Mouse (Mus musculus): ENCODE data around the gene Rasgef1b. TPM values are rescaled to one million over a fixed set of nuclear protein-coding genes. Genes with fewer than 3 reads are reported as not detected.

Rasgef1b gene
- polyA plus RNA-seq, 2 experiments: 4.3 to 9.2 TPM

- Histone ChIP-seq H3K9me3 (ENCODE audit: control insufficient read depth, low read length) (no peaks in the 10 kb centered on the region), H3K36me3 (ENCODE audit: control insufficient read depth, insufficient read depth, low read length) (peaks cover 26% of the 10 kb centered on the region), H3K27ac (replicated peaks; ENCODE audit: low read depth, low read length) (no peak overlapping the region), H3K4me3 (replicated peaks; ENCODE audit: low read length) (no peak overlapping the region), H3K4me1 (ENCODE audit: control insufficient read depth, insufficient read depth, low read length) (no peaks in the 10 kb centered on the region), H3K9ac (ENCODE audit: low read depth, low read length, severe bottlenecking) (no peak overlapping the region), H3K4me2 (replicated peaks; ENCODE audit: low read depth, low read length, severe bottlenecking) (no peak overlapping the region), H3K27me3 (ENCODE audit: control insufficient read depth, insufficient read depth, low read length) (no peaks in the 10 kb centered on the region)
- 92% methylated on average over 17 of the region's 17 CpGs for WGBS
- no peak for TF ChIP-seq POLR2A (IDR thresholded peaks at IDR 0.05; ENCODE audit: borderline replicate concordance, extremely low read depth, insufficient read depth, insufficient read length)
- DNase-seq (ENCODE audit: low spot score): no peak
- ATAC-seq (ENCODE audit: low FRiP score, low read depth): no peak
Observed at GRCm38 (mm10) chr5:99234275-99234674, 494.6 kb downstream of the Rasgef1b start.

GRCm38 (mm10) chr5:99233176-99233575, 495.7 kb downstream of the Rasgef1b start:
- Histone ChIP-seq H3K9ac (ENCODE audit: low read depth, low read length, severe bottlenecking) (no peak overlapping the region), H3K27ac (replicated peaks; ENCODE audit: low read depth, low read length) (no peak overlapping the region), H3K36me3 (ENCODE audit: control insufficient read depth, insufficient read depth, low read length) (peaks cover 26% of the 10 kb centered on the region), H3K9me3 (ENCODE audit: control insufficient read depth, low read length) (no peaks in the 10 kb centered on the region), H3K27me3 (ENCODE audit: control insufficient read depth, insufficient read depth, low read length) (no peaks in the 10 kb centered on the region), H3K4me1 (ENCODE audit: control insufficient read depth, insufficient read depth, low read length) (no peaks in the 10 kb centered on the region), H3K4me3 (replicated peaks; ENCODE audit: low read length) (no peak overlapping the region), H3K4me2 (replicated peaks; ENCODE audit: low read depth, low read length, severe bottlenecking) (no peak overlapping the region)
- no peak for TF ChIP-seq POLR2A (IDR thresholded peaks at IDR 0.05; ENCODE audit: borderline replicate concordance, extremely low read depth, insufficient read depth, insufficient read length)
- DNase-seq (ENCODE audit: low spot score) (no peak), ATAC-seq (ENCODE audit: low FRiP score, low read depth) (no peak)
- 81% methylated on average over 3 of the region's 3 CpGs for WGBS

- Histone ChIP-seq H3K4me3 (replicated peaks; ENCODE audit: low read length) (no peak overlapping the region), H3K27me3 (ENCODE audit: control insufficient read depth, insufficient read depth, low read length) (no peaks in the 10 kb centered on the region), H3K9me3 (ENCODE audit: control insufficient read depth, low read length) (no peaks in the 10 kb centered on the region), H3K4me1 (ENCODE audit: control insufficient read depth, insufficient read depth, low read length) (no peaks in the 10 kb centered on the region), H3K9ac (ENCODE audit: low read depth, low read length, severe bottlenecking) (no peak overlapping the region), H3K36me3 (ENCODE audit: control insufficient read depth, insufficient read depth, low read length) (peaks cover 26% of the 10 kb centered on the region), H3K27ac (replicated peaks; ENCODE audit: low read depth, low read length) (no peak overlapping the region), H3K4me2 (replicated peaks; ENCODE audit: low read depth, low read length, severe bottlenecking) (no peak overlapping the region)
- ATAC-seq (ENCODE audit: low FRiP score, low read depth) (no peak), DNase-seq (ENCODE audit: low spot score) (no peak)
- TF ChIP-seq POLR2A (IDR thresholded peaks at IDR 0.05; ENCODE audit: borderline replicate concordance, extremely low read depth, insufficient read depth, insufficient read length): no peak
- 86% methylated on average over 8 of the region's 8 CpGs for WGBS
Observed at GRCm38 (mm10) chr5:99232410-99232809, 496.5 kb downstream of the Rasgef1b start.

- ATAC-seq (ENCODE audit: low FRiP score, low read depth): no peak
- TF ChIP-seq POLR2A (IDR thresholded peaks at IDR 0.05; ENCODE audit: borderline replicate concordance, extremely low read depth, insufficient read depth, insufficient read length): no peak
- H3K4me2 ChIP-seq (replicated peaks; ENCODE audit: low read depth, low read length, severe bottlenecking): no peak overlapping the region
- peaks cover 26% of the 10 kb centered on the region for H3K36me3 ChIP-seq (ENCODE audit: control insufficient read depth, insufficient read depth, low read length)
- H3K4me3 ChIP-seq (replicated peaks; ENCODE audit: low read length): no peak overlapping the region
- DNase-seq (ENCODE audit: low spot score): no peak
- no peak overlapping the region for H3K27ac ChIP-seq (replicated peaks; ENCODE audit: low read depth, low read length)
- no peaks in the 10 kb centered on the region for H3K9me3 ChIP-seq (ENCODE audit: control insufficient read depth, low read length)
- WGBS: 87% methylated on average over 7 of the region's 7 CpGs
- no peaks in the 10 kb centered on the region for H3K27me3 ChIP-seq (ENCODE audit: control insufficient read depth, insufficient read depth, low read length)
- peaks cover 2% of the 10 kb centered on the region; the same call in 1 of the 2 replicates for H3K4me1 ChIP-seq (ENCODE audit: control insufficient read depth, insufficient read depth, low read length)
- no peak overlapping the region for H3K9ac ChIP-seq (ENCODE audit: low read depth, low read length, severe bottlenecking)
Observed at GRCm38 (mm10) chr5:99230476-99230875, 498.4 kb downstream of the Rasgef1b start.

- peaks cover 20% of the 10 kb centered on the region for H3K36me3 ChIP-seq (ENCODE audit: control insufficient read depth, insufficient read depth, low read length)
- ATAC-seq (ENCODE audit: low FRiP score, low read depth) (no peak), DNase-seq (ENCODE audit: low spot score) (no peak)
- peaks cover 2% of the 10 kb centered on the region; the same call in 1 of the 2 replicates for H3K4me1 ChIP-seq (ENCODE audit: control insufficient read depth, insufficient read depth, low read length)
- H3K4me2 ChIP-seq (replicated peaks; ENCODE audit: low read depth, low read length, severe bottlenecking): no peak overlapping the region
- TF ChIP-seq POLR2A (IDR thresholded peaks at IDR 0.05; ENCODE audit: borderline replicate concordance, extremely low read depth, insufficient read depth, insufficient read length): no peak
- 72% methylated on average over 4 of the region's 4 CpGs for WGBS
- no peak overlapping the region for H3K27ac ChIP-seq (replicated peaks; ENCODE audit: low read depth, low read length)
- H3K27me3 ChIP-seq (ENCODE audit: control insufficient read depth, insufficient read depth, low read length): no peaks in the 10 kb centered on the region
- H3K9me3 ChIP-seq (ENCODE audit: control insufficient read depth, low read length): no peaks in the 10 kb centered on the region
- H3K9ac ChIP-seq (ENCODE audit: low read depth, low read length, severe bottlenecking): no peak overlapping the region
- H3K4me3 ChIP-seq (replicated peaks; ENCODE audit: low read length): no peak overlapping the region
Observed at GRCm38 (mm10) chr5:99227361-99227760, 501.5 kb downstream of the Rasgef1b start.

GRCm38 (mm10) chr5:99224571-99225011, 504.3 kb downstream of the Rasgef1b start:
- Histone ChIP-seq H3K4me3 (replicated peaks; ENCODE audit: low read length) (no peak overlapping the region), H3K27me3 (ENCODE audit: control insufficient read depth, insufficient read depth, low read length) (no peaks in the 10 kb centered on the region), H3K9ac (ENCODE audit: low read depth, low read length, severe bottlenecking) (no peak overlapping the region), H3K36me3 (ENCODE audit: control insufficient read depth, insufficient read depth, low read length) (peaks cover 16% of the 10 kb centered on the region), H3K27ac (replicated peaks; ENCODE audit: low read depth, low read length) (no peak overlapping the region), H3K4me1 (ENCODE audit: control insufficient read depth, insufficient read depth, low read length) (peaks cover 2% of the 10 kb centered on the region; the same call in 1 of the 2 replicates), H3K9me3 (ENCODE audit: control insufficient read depth, low read length) (no peaks in the 10 kb centered on the region), H3K4me2 (replicated peaks; ENCODE audit: low read depth, low read length, severe bottlenecking) (no peak overlapping the region)
- WGBS: 38% methylated on average over 5 of the region's 5 CpGs
- DNase-seq (ENCODE audit: low spot score) (no peak), ATAC-seq (ENCODE audit: low FRiP score, low read depth) (no peak)
- TF ChIP-seq POLR2A (IDR thresholded peaks at IDR 0.05; ENCODE audit: borderline replicate concordance, extremely low read depth, insufficient read depth, insufficient read length): no peak
